Mouse (Mus musculus): Measurements from ENCODE around the gene Nr1h2. TPM values are rescaled to one million over a fixed set of nuclear protein-coding genes. Genes with fewer than 3 reads are reported as not detected.

Nr1h2 gene
- polyA plus RNA-seq, 1 experiment, result 136 TPM

DNA sequence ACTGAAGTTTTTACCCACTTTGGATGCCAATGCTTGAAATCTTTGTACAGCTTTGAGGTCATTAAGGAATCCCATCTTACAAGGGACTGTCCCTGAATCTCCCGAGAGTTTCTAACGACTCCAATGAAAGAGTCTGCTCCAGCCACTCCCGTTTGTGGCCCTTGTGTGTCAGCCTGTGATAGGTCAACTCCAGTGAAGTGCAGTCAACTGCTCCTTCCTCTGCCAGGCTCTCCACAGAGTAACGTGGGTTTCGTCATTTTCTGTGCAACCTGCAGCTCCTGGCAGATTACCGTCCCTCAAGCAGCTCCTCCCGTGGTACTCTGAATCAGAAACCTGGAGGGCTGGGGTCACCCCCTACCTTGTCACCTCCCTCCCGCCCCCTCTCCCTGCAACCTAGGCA is 9.5 kb upstream of the Nr1h2 start:
- TF ChIP-seq CTCF (conservative IDR thresholded peaks at IDR 0.05; ENCODE audit: insufficient read depth, insufficient read length, low read depth, low read length) (no peak), POLR2A (IDR thresholded peaks at IDR 0.05; ENCODE audit: low read depth, low read length) (no peak)
- H3K4me1 ChIP-seq (ENCODE audit: control insufficient read depth, insufficient read depth, low read length), result peaks cover 6% of the 10 kb centered on the region; the same call in 1 of the 2 replicates
- no peaks in the 10 kb centered on the region for H3K27me3 ChIP-seq (replicated peaks; ENCODE audit: control insufficient read depth, insufficient read depth, low read length)
- H3K4me3 ChIP-seq (ENCODE audit: insufficient read depth, low read depth, low read length), result no peak overlapping the region
- H3K36me3 ChIP-seq (ENCODE audit: control insufficient read depth, insufficient read depth, low read length), result no peaks in the 10 kb centered on the region
- H3K27ac ChIP-seq (ENCODE audit: insufficient read depth, low read depth, low read length), result no peak overlapping the region
- peak; percentile 35 for DNase-seq
- WGBS, result 39% methylated on average over 8 of the region's 8 CpGs

GRCm38 (mm10) chr7:44560435-44561400 is 7.0 kb upstream of the Nr1h2 start:
- Histone ChIP-seq H3K27me3 (replicated peaks; ENCODE audit: control insufficient read depth, insufficient read depth, low read length) (no peaks in the 10 kb centered on the region), H3K4me1 (ENCODE audit: control insufficient read depth, insufficient read depth, low read length) (peaks cover 6% of the 10 kb centered on the region; the same call in 1 of the 2 replicates), H3K4me3 (ENCODE audit: insufficient read depth, low read depth, low read length) (no peak overlapping the region), H3K27ac (ENCODE audit: insufficient read depth, low read depth, low read length) (no peak overlapping the region), H3K36me3 (ENCODE audit: control insufficient read depth, insufficient read depth, low read length) (no peaks in the 10 kb centered on the region)
- 50% methylated on average over 18 of the region's 18 CpGs for WGBS
- peak; percentile 86 for DNase-seq
- TF ChIP-seq POLR2A (IDR thresholded peaks at IDR 0.05; ENCODE audit: low read depth, low read length) (no peak), CTCF (conservative IDR thresholded peaks at IDR 0.05; ENCODE audit: insufficient read depth, insufficient read length, low read depth, low read length) (peak; percentile 87)

- no peaks in the 10 kb centered on the region for H3K36me3 ChIP-seq (ENCODE audit: control insufficient read depth, insufficient read depth, low read length)
- 68% methylated on average over 2 of the region's 2 CpGs for WGBS
- H3K27me3 ChIP-seq (replicated peaks; ENCODE audit: control insufficient read depth, insufficient read depth, low read length), result no peaks in the 10 kb centered on the region
- H3K4me1 ChIP-seq (ENCODE audit: control insufficient read depth, insufficient read depth, low read length), result peaks cover 8% of the 10 kb centered on the region; the same call in 1 of the 2 replicates
- DNase-seq, result no peak
- no peak overlapping the region for H3K4me3 ChIP-seq (ENCODE audit: insufficient read depth, low read depth, low read length)
- H3K27ac ChIP-seq (ENCODE audit: insufficient read depth, low read depth, low read length), result no peak overlapping the region
- TF ChIP-seq POLR2A (IDR thresholded peaks at IDR 0.05; ENCODE audit: low read depth, low read length), result no peak
- no peak for TF ChIP-seq CTCF (conservative IDR thresholded peaks at IDR 0.05; ENCODE audit: insufficient read depth, insufficient read length, low read depth, low read length)
These were observed 3.9 kb upstream of the Nr1h2 start for GRCm38 (mm10) chr7:44557629-44558028.

GRCm38 (mm10) chr7:44553196-44553764 is 471 bp downstream of the Nr1h2 start:
- no peak for TF ChIP-seq POLR2A (IDR thresholded peaks at IDR 0.05; ENCODE audit: low read depth, low read length)
- no peak for TF ChIP-seq CTCF (conservative IDR thresholded peaks at IDR 0.05; ENCODE audit: insufficient read depth, insufficient read length, low read depth, low read length)
- no peaks in the 10 kb centered on the region for H3K27me3 ChIP-seq (replicated peaks; ENCODE audit: control insufficient read depth, insufficient read depth, low read length)
- H3K4me3 ChIP-seq (ENCODE audit: insufficient read depth, low read depth, low read length), result peak overlapping the region; percentile 73
- 2% methylated on average over 32 of the region's 32 CpGs for WGBS
- H3K27ac ChIP-seq (ENCODE audit: insufficient read depth, low read depth, low read length), result peak overlapping the region; percentile 86
- DNase-seq, result peak; percentile 78
- H3K36me3 ChIP-seq (ENCODE audit: control insufficient read depth, insufficient read depth, low read length), result peaks cover 6% of the 10 kb centered on the region
- peaks cover 9% of the 10 kb centered on the region; the same call in 1 of the 2 replicates for H3K4me1 ChIP-seq (ENCODE audit: control insufficient read depth, insufficient read depth, low read length)

DNA sequence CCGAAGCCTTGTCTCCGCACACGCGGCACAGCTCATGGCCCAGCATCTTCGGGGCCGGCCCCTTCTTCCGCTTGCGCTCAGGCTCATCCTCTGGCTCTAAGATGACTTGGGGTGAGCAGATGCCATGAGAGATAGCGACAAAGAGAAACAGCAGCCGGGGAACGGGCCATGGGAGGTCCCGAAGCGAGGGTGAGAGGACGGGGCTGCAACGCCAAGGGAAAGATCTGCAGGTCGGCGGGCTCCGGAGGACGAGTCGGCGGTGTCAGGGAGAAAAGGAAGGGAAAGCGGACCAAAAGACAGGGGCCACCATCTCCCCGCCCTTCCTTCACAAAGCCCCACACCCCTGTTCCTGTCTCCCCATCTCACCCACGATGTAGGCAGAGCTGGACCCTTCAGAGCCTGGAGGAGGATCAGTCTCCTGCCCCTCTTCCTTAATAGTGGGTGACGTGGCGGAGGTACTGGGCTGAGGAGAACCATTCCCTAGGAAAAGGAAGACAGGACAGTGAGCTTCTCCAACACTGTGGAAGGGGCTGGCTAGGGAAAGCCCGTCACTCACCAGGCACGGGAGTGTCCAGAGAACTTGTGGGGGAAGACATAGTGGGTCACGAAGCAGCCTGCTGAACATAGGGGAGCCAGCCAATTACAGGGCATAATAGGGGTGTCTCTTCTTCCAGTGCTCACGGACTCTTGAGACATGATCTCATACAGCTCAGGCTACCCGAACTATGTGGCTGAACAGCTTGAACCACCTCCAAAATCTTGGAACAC is 1.4 kb downstream of the Nr1h2 start:
- no peak for DNase-seq
- peaks cover 9% of the 10 kb centered on the region; the same call in 1 of the 2 replicates for H3K4me1 ChIP-seq (ENCODE audit: control insufficient read depth, insufficient read depth, low read length)
- no peak overlapping the region for H3K4me3 ChIP-seq (ENCODE audit: insufficient read depth, low read depth, low read length)
- no peaks in the 10 kb centered on the region for H3K27me3 ChIP-seq (replicated peaks; ENCODE audit: control insufficient read depth, insufficient read depth, low read length)
- 88% methylated on average over 28 of the region's 31 CpGs for WGBS
- peaks cover 6% of the 10 kb centered on the region for H3K36me3 ChIP-seq (ENCODE audit: control insufficient read depth, insufficient read depth, low read length)
- TF ChIP-seq CTCF (conservative IDR thresholded peaks at IDR 0.05; ENCODE audit: insufficient read depth, insufficient read length, low read depth, low read length) (no peak), POLR2A (IDR thresholded peaks at IDR 0.05; ENCODE audit: low read depth, low read length) (no peak)
- H3K27ac ChIP-seq (ENCODE audit: insufficient read depth, low read depth, low read length), result no peak overlapping the region

- DNase-seq, result no peak
- H3K4me1 ChIP-seq (ENCODE audit: control insufficient read depth, insufficient read depth, low read length), result peaks cover 9% of the 10 kb centered on the region; the same call in 1 of the 2 replicates
- H3K27me3 ChIP-seq (replicated peaks; ENCODE audit: control insufficient read depth, insufficient read depth, low read length), result no peaks in the 10 kb centered on the region
- H3K4me3 ChIP-seq (ENCODE audit: insufficient read depth, low read depth, low read length), result no peak overlapping the region
- TF ChIP-seq POLR2A (IDR thresholded peaks at IDR 0.05; ENCODE audit: low read depth, low read length) (no peak), CTCF (conservative IDR thresholded peaks at IDR 0.05; ENCODE audit: insufficient read depth, insufficient read length, low read depth, low read length) (no peak)
- no peak overlapping the region for H3K27ac ChIP-seq (ENCODE audit: insufficient read depth, low read depth, low read length)
- peaks cover 6% of the 10 kb centered on the region for H3K36me3 ChIP-seq (ENCODE audit: control insufficient read depth, insufficient read depth, low read length)
- 88% methylated on average over 22 of the region's 22 CpGs for WGBS
These were observed 2.0 kb downstream of the Nr1h2 start for GRCm38 (mm10) chr7:44551731-44552130.

Data from kidney, adult 2 months (tissue).